Mouse (Mus musculus) intestine, embryonic 15.5 days (tissue): ENCODE results near the gene Cpsf4l. TPM values are rescaled to one million over a fixed set of nuclear protein-coding genes. Genes with fewer than 3 reads are reported as not detected.

Experiments
- ATAC-seq: fragments of 200-750 bp; cut with Nextera tagmentation; 2 replicates; pipeline ENCODE4 v1.8.0; 2017; ENCODE audit warnings: moderate TSS enrichment, moderate library complexity
- H3K27ac ChIP-seq: fragments of 300-500 bp; sonication (generic); 2 replicates; pipeline ENCODE4 v1.5.1; 2015; ENCODE audit warnings: mild to moderate bottlenecking, inconsistent platforms
- H3K27me3 ChIP-seq: fragments of 300-500 bp; sonication (generic); replicated peaks from 2 replicates; pipeline ENCODE4 v1.6.1; 2015; ENCODE audit warnings: inconsistent platforms
- H3K36me3 ChIP-seq: fragments of 300-500 bp; sonication (generic); 2 replicates; pipeline ENCODE4 v1.6.1; 2015; ENCODE audit warnings: inconsistent platforms
- H3K4me1 ChIP-seq: fragments of 300-500 bp; sonication (generic); replicated peaks from 2 replicates; pipeline ENCODE4 v1.6.1; 2015; ENCODE audit warnings: inconsistent platforms
- H3K4me2 ChIP-seq: fragments of 300-500 bp; sonication (generic); replicated peaks from 2 replicates; pipeline ENCODE4 v1.6.1; 2015; ENCODE audit warnings: mild to moderate bottlenecking, inconsistent platforms
- H3K4me3 ChIP-seq: fragments of 300-500 bp; sonication (generic); replicated peaks from 2 replicates; pipeline ENCODE4 v1.5.1; 2015; ENCODE audit warnings: inconsistent platforms
- H3K9ac ChIP-seq: fragments of 300-500 bp; sonication (generic); 2 replicates; pipeline ENCODE4 v1.6.1; 2015; ENCODE audit warnings: inconsistent platforms
- H3K9me3 ChIP-seq: fragments of 300-500 bp; sonication (generic); 2 replicates; pipeline ENCODE4 v1.6.1; 2016; ENCODE audit warnings: inconsistent platforms
- WGBS: fragments of 180-500 bp; shearing (Covaris S2); methylation state at CpG from one replicate; pipeline ENCODE4 v1.1.7; 2015; 5-methylcytosine and 5-hydroxymethylcytosine counted together
- polyA plus RNA-seq: library from polyadenylated mRNA; unstranded; fragments of >200 nt; fragmentation: Nextera tagmentation; extraction: Ambion mirVana; gene quantifications from 2 replicates; pipeline ENCODE4 v1.2.1, GENCODE M21; 2015

Cpsf4l gene
- polyA plus RNA-seq, 1 experiment from 2014 or later, result not detected

- no peak for ATAC-seq
- 0 out of 2 replicates have a peak overlapping the region, but pooled peaks have one; percentile 42 for H3K27ac ChIP-seq
- H3K4me3 ChIP-seq, result no peak overlapping the region
- H3K27me3 ChIP-seq, result no peaks in the 10 kb centered on the region
- H3K9me3 ChIP-seq, result no peaks in the 10 kb centered on the region
- WGBS, result 88% methylated on average over 12 of the region's 12 CpGs
- H3K4me1 ChIP-seq, result 0 out of 2 replicates have a peak, but pooled peaks cover 7% of the 10 kb centered on the region
- no peak overlapping the region for H3K4me2 ChIP-seq
- peaks cover 41% of the 10 kb centered on the region for H3K36me3 ChIP-seq
- H3K9ac ChIP-seq, result no peak overlapping the region
Measured at GRCm38 (mm10) chr11:113690506-113690905, 19.3 kb downstream of the Cpsf4l start.

DNA sequence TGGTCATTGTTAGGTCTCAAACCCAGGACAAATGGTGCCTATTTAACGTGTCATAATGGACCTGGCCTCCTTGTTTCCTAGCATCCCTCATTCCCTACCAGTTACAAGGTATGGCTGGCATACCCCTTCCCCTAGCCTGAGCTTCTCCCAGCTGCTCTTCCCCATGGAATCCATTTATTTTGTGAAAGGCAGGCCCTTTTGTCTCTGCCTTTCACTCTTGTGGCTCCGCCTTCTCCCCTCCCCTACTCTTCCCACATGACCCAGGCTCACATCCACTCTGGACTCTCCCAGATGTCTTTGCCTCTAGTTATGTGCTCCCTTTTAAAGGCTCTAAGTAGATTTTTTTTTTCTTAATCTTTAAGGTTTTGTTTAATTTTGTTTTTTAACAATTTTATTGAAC is 22.8 kb downstream of the Cpsf4l start:
- no peak overlapping the region for H3K27ac ChIP-seq
- ATAC-seq, result no peak
- no peaks in the 10 kb centered on the region for H3K9me3 ChIP-seq
- H3K27me3 ChIP-seq, result no peaks in the 10 kb centered on the region
- 77% methylated on average over 2 of the region's 2 CpGs for WGBS
- H3K4me3 ChIP-seq, result no peak overlapping the region
- H3K36me3 ChIP-seq, result peaks cover 16% of the 10 kb centered on the region
- no peak overlapping the region for H3K9ac ChIP-seq
- H3K4me2 ChIP-seq, result no peak overlapping the region
- 0 out of 2 replicates have a peak, but pooled peaks cover 8% of the 10 kb centered on the region for H3K4me1 ChIP-seq

GRCm38 (mm10) chr11:113684707-113685426 is 24.9 kb downstream of the Cpsf4l start:
- Histone ChIP-seq H3K27me3 (no peaks in the 10 kb centered on the region), H3K4me1 (0 out of 2 replicates have a peak, but pooled peaks cover 16% of the 10 kb centered on the region), H3K4me3 (peak overlapping the region; percentile 97), H3K36me3 (peaks cover 15% of the 10 kb centered on the region), H3K9me3 (no peaks in the 10 kb centered on the region), H3K9ac (peak overlapping the region; percentile 62), H3K27ac (peak overlapping the region; percentile 48; the same call in 1 of the 2 replicates), H3K4me2 (peak overlapping the region; percentile 71)
- no peak for ATAC-seq
- WGBS, result 41% methylated on average over 25 of the region's 25 CpGs

DNA sequence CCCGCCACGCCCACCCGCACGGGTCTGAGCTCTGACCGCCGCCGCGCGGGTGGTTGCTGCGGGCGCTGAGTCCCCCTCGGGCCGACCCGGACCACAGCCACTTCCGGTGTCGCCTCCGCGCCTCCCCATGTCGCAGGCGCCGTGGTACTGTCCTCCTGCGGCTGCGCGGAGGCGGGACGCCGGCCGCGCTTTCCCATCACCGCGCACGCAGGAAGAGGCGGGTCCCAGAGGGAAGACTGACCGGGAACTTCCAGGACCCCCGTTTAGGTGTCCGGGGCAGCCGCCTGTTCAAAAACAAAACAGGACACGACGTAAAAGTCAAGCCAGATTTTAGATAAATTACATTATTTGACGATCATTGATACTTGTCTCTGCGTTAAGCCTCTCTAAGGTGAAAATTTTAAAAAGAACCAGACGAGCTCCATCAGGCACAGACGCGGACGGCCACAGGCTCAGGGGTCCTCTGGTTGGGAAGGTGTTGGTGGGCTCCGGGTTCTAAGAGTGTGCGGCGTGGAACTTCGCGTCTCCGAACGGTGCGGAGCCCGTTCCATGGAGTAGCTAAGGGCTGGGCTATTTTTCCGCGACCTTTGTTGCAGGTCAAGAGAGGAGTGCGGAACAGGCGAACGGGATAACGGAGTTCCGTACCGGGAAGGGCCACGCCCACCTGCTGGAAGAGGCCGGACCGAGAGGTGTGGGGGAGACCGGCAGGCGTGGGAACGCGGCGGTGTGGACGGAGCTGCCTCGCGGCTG is 25.7 kb downstream of the Cpsf4l start, which contains the start of the genes Fam104a and D11Wsu47e:
TSS of gene Fam104a (minus strand) at position 199 of the 750 bp plus-strand sequence.
TSS of gene D11Wsu47e (plus strand) at position 456 of the 750 bp plus-strand sequence.
- peak; percentile 96 for ATAC-seq
- H3K27ac ChIP-seq, result peak within 1 kb of the TSS; percentile 94
- under 1% methylated on average over 73 of the region's 73 CpGs for WGBS
- 0 out of 2 replicates have a peak, but pooled peaks cover 16% of the 10 kb centered on the region for H3K4me1 ChIP-seq
- H3K9ac ChIP-seq, result peak within 1 kb of the TSS; percentile 87
- no peaks in the 10 kb centered on the region for H3K9me3 ChIP-seq
- H3K27me3 ChIP-seq, result no peaks in the 10 kb centered on the region
- peaks cover 8% of the 10 kb centered on the region for H3K36me3 ChIP-seq
- H3K4me3 ChIP-seq, result peak within 1 kb of the TSS; percentile 97
- H3K4me2 ChIP-seq, result peak within 1 kb of the TSS; percentile 77

DNA sequence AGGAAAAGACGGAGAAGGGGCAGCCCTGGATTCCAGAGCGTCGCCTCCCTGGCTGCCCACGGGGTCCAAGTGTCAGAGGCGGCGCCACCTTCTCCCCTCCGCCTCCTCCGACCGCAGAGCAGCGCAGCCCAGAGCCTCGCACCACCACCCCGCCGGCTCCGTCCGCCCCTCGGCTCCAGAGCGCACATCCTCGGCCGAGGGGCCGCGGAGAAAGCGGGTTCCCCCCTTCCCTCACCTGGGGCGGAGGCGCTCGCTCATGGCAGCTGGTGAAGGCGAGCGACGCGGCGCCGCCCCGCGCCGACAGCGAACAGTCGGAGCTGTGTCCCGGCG is 26.2 kb downstream of the Cpsf4l start:
- Histone ChIP-seq H3K4me3 (peak overlapping the region; percentile 97), H3K36me3 (peaks cover 4% of the 10 kb centered on the region), H3K27me3 (no peaks in the 10 kb centered on the region), H3K9ac (peak overlapping the region; percentile 87), H3K27ac (peak overlapping the region; percentile 94), H3K4me2 (peak overlapping the region; percentile 77), H3K9me3 (no peaks in the 10 kb centered on the region), H3K4me1 (0 out of 2 replicates have a peak, but pooled peaks cover 16% of the 10 kb centered on the region)
- ATAC-seq, result no peak; the same call in 1 of the 2 replicates
- WGBS, result 0% methylated on average over 36 of the region's 38 CpGs

DNA sequence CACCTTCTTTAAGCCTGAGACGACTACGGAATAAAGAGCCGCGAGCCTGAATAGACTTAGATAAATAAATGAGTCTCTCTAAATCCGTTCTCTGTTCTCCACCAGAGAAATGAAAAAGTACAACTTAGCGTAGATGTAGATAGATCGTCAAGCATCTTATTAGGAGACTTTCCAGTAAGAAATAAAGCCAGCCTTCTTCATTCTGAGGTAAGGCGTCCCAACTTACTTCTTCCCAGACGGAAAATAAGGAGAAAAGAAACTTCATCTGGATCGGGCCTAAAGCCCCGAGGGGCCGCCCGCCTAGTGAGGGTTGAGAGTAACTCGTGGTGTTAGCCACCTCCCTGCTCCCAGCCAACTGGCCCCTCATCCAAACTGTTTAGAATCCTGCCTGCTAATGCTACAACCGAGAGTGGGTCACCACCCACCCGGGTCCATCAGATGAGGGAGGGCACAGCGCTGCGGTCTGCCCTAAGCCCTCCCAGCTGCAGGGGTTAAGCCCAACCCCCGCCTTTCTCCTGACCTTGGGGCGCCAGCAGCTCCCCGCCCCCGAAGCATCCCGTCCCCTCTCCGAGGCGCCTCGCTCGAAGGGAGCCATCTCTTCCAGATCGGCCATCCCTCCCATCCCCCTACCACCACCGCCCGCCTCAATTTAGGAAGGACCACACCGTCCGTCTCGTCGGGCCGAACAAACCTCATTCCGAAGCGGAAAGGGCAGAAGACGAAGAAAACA is 26.8 kb downstream of the Cpsf4l start:
- Histone ChIP-seq H3K27me3 (no peaks in the 10 kb centered on the region), H3K4me3 (peak overlapping the region; percentile 97), H3K9ac (peak overlapping the region; percentile 87), H3K9me3 (no peaks in the 10 kb centered on the region), H3K27ac (peak overlapping the region; percentile 94), H3K4me2 (peak overlapping the region; percentile 77), H3K4me1 (0 out of 2 replicates have a peak, but pooled peaks cover 16% of the 10 kb centered on the region), H3K36me3 (no peaks in the 10 kb centered on the region)
- ATAC-seq, result peak; percentile 63
- WGBS, result 1% methylated on average over 38 of the region's 38 CpGs

DNA sequence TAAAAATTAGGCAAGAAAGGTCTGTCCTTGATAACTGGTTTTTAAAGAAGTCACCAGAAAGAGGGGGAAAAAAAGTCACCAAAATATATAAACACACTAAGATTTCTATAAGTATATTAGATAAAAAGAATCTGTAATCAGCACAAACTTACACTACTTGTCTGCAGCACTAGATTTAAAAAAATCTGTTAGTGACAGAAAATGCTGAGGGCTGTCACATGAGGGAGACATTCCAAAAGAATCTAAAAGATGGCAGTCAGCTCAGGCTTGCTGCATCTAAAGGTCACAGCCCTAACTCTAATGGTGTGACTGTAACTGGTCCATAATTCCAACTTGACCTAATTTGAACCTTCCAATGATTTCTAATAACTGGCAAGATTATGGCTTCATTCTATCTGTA is 27.8 kb downstream of the Cpsf4l start:
- no peak for ATAC-seq
- Histone ChIP-seq H3K9ac (no peak overlapping the region), H3K4me1 (0 out of 2 replicates have a peak, but pooled peaks cover 15% of the 10 kb centered on the region), H3K4me3 (no peak overlapping the region), H3K9me3 (no peaks in the 10 kb centered on the region), H3K27ac (no peak overlapping the region), H3K4me2 (0 out of 2 replicates have a peak overlapping the region, but pooled peaks have one; percentile 77), H3K27me3 (no peaks in the 10 kb centered on the region), H3K36me3 (0 out of 2 replicates have a peak, but pooled peaks cover 1% of the 10 kb centered on the region)

- 83% methylated on average over 2 of the region's 2 CpGs for WGBS
Measured at GRCm38 (mm10) chr11:113680954-113681353, 28.9 kb downstream of the Cpsf4l start.

DNA sequence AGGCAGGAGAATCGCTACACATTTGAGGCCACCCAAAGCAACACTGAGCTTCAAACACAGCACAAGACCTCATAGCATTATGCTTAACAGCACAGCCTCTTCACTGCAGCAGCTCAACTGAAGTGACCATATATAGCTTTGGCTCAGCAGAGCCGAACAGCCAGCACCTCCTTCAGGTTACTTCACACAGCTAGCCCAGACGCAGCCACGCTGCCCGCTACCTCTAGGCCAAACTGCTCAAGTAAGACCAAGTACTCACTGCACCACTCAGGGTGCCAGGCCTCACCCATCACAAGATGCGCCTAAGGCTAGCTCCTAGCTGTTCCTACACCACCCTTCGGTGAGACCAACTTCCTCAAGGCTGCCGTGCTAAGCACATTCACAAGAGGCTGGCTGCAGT is 31.4 kb downstream of the Cpsf4l start:
- 0 out of 2 replicates have a peak, but pooled peaks cover 9% of the 10 kb centered on the region for H3K4me1 ChIP-seq
- no peak overlapping the region for H3K9ac ChIP-seq
- 0 out of 2 replicates have a peak, but pooled peaks cover 11% of the 10 kb centered on the region for H3K36me3 ChIP-seq
- no peak overlapping the region for H3K4me2 ChIP-seq
- H3K9me3 ChIP-seq, result no peaks in the 10 kb centered on the region
- no peak overlapping the region for H3K4me3 ChIP-seq
- 79% methylated on average over 8 of the region's 8 CpGs for WGBS
- H3K27me3 ChIP-seq, result no peaks in the 10 kb centered on the region
- ATAC-seq, result no peak
- no peak overlapping the region for H3K27ac ChIP-seq

More at GRCm38 (mm10) chr11:113680954-113681353, 28.9 kb downstream of the Cpsf4l start:
- Histone ChIP-seq H3K4me2 (no peak overlapping the region), H3K36me3 (0 out of 2 replicates have a peak, but pooled peaks cover 2% of the 10 kb centered on the region), H3K9me3 (no peaks in the 10 kb centered on the region), H3K9ac (no peak overlapping the region), H3K4me3 (no peak overlapping the region), H3K27ac (no peak overlapping the region), H3K4me1 (0 out of 2 replicates have a peak, but pooled peaks cover 9% of the 10 kb centered on the region), H3K27me3 (no peaks in the 10 kb centered on the region)
- no peak for ATAC-seq

- no peaks in the 10 kb centered on the region for H3K27me3 ChIP-seq
- H3K4me3 ChIP-seq, result no peak overlapping the region
- H3K9ac ChIP-seq, result no peak overlapping the region
- H3K36me3 ChIP-seq, result 0 out of 2 replicates have a peak, but pooled peaks cover 11% of the 10 kb centered on the region
- no peak overlapping the region for H3K4me2 ChIP-seq
- no peaks in the 10 kb centered on the region for H3K9me3 ChIP-seq
- H3K27ac ChIP-seq, result no peak overlapping the region
- ATAC-seq, result no peak
- 100% methylated on average over 2 of the region's 2 CpGs for WGBS
- H3K4me1 ChIP-seq, result 0 out of 2 replicates have a peak, but pooled peaks cover 9% of the 10 kb centered on the region
Measured at GRCm38 (mm10) chr11:113677378-113677777, 32.4 kb downstream of the Cpsf4l start.

GRCm38 (mm10) chr11:113676847-113677246 is 33.0 kb downstream of the Cpsf4l start:
- Histone ChIP-seq H3K9me3 (no peaks in the 10 kb centered on the region), H3K36me3 (0 out of 2 replicates have a peak, but pooled peaks cover 11% of the 10 kb centered on the region)
- WGBS, result 82% methylated on average over 2 of the region's 2 CpGs

More at GRCm38 (mm10) chr11:113676847-113677246, 33.0 kb downstream of the Cpsf4l start:
- H3K27ac ChIP-seq, result no peak overlapping the region
- 0 out of 2 replicates have a peak, but pooled peaks cover 7% of the 10 kb centered on the region for H3K4me1 ChIP-seq
- no peak overlapping the region for H3K4me3 ChIP-seq
- H3K9ac ChIP-seq, result no peak overlapping the region
- no peak for ATAC-seq
- H3K27me3 ChIP-seq, result no peaks in the 10 kb centered on the region
- no peak overlapping the region for H3K4me2 ChIP-seq
